Mouse (Mus musculus): Measurements from ENCODE around the gene Gjb3. TPM values are rescaled to one million over a fixed set of nuclear protein-coding genes. Genes with fewer than 3 reads are reported as not detected.

The Gjb3 gene
- polyA plus RNA-seq, 1 experiment, result 0.61 TPM

DNA sequence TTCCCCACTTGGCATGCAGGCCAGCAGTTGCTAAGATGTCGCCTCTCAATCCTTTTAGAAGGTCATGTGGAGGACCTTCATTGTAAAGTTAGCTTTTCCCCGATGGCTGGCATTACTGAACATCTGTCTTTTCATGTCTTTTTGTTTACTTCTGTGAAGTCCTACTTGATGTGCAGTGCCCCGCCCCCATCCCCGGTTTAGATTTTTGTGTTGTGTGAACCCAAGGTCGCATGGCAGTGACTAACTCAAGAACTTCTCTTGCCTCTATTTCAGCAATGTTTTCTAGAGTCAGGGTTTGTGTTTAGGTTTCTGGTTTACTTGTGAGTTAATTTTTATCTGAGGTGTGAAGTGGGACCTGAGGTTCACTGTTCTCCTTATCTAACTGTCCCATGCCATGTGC is 38.0 kb downstream of the Gjb3 start:
- H3K79me2 ChIP-seq (ENCODE audit: control insufficient read depth, insufficient read depth), result no peaks in the 10 kb centered on the region
- H3ac ChIP-seq (ENCODE audit: control insufficient read depth, insufficient read length), result no peak overlapping the region
- H3K36me3 ChIP-seq (ENCODE audit: control insufficient read depth, insufficient read depth), result no peaks in the 10 kb centered on the region
- no peak overlapping the region for H3K4me3 ChIP-seq
- no peak overlapping the region for H3K4me2 ChIP-seq (ENCODE audit: low read depth)
- H3K27me3 ChIP-seq (ENCODE audit: control insufficient read depth, insufficient read depth, insufficient read length), result peaks cover 10% of the 10 kb centered on the region
- TF ChIP-seq MAX (IDR thresholded peaks at IDR 0.05; ENCODE audit: low read depth) (no peak), SRF (IDR thresholded peaks at IDR 0.05; ENCODE audit: control insufficient read depth, insufficient read length, low read depth) (no peak), E2F4 (IDR thresholded peaks at IDR 0.05; ENCODE audit: insufficient read depth) (no peak), MYOG (IDR thresholded peaks at IDR 0.05; ENCODE audit: control insufficient read depth in 1 of 3, insufficient read depth in 1 of 3, insufficient read length in 2 of 3, low read depth in 2 of 3) (no peak), TCF12 (IDR thresholded peaks at IDR 0.05; ENCODE audit: insufficient read depth, poor library complexity, severe bottlenecking) (no peak), REST (IDR thresholded peaks at IDR 0.05; ENCODE audit: insufficient read depth, insufficient read length) (no peak), POLR2A (IDR thresholded peaks at IDR 0.05; ENCODE audit: insufficient read length, low read depth) (no peak), TCF3 (IDR thresholded peaks at IDR 0.05; ENCODE audit: insufficient read length, low read depth) (no peak), MYOD1 (IDR thresholded peaks at IDR 0.05; ENCODE audit: control insufficient read depth in 1 of 3, insufficient read length in 2 of 3, low read depth in 2 of 3) (no peak), POLR2AphosphoS2 (IDR thresholded peaks at IDR 0.05; ENCODE audit: insufficient read length, low read depth) (no peak), USF1 (IDR thresholded peaks at IDR 0.05; ENCODE audit: low read depth) (no peak), CEBPB (IDR thresholded peaks at IDR 0.05; ENCODE audit: insufficient read depth, poor library complexity, severe bottlenecking) (no peak)

DNA sequence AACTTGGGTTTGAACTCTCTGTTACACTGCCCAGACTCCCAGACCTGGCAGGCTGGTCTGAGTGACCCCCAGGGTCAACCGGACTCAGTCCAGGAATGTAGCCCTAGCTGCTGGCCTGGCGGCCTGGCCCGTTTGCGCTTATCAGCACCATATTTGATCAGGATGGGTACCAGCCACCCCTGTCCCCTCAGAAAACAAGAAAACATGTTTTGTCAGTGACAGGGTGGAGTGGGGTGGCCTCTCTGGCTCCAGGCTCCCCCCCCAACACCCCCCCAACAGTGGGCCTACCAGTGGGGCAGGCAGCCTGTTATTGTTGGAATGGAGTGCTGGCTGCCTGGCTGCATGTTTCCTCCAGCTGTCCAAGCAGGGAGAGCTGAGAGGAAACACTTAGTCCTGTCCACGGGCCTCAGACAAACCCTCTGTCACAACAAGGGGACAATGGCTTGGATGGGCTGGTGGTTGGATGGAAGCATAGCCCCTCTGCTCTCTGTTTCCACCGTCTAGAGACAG is 41.5 kb downstream of the Gjb3 start:
- no peak overlapping the region for H3K4me2 ChIP-seq (ENCODE audit: low read depth)

DNA sequence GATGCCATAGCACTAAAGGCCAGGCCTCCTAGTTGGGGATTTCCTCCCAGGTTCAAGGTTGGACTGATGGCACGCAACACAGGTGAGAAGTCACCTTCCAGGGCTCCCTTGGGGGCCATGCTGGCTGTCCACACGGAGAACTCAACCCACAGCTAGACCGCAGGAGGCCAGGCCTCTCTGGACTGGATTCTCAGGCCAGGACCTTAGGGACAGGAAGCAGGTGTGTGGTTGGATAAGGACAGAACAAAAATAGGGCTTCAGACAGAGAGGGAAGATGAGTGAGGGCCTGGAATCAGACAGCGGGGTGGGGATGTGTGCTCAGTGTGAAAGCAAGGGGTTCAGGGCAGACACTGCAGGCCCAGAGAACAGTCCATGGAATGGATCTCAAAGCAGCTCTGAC is 43.7 kb downstream of the Gjb3 start:
- Histone ChIP-seq H3K27me3 (ENCODE audit: control insufficient read depth, insufficient read depth, insufficient read length) (peaks cover 8% of the 10 kb centered on the region), H3K4me2 (ENCODE audit: low read depth) (no peak overlapping the region)
- TF ChIP-seq CEBPB (IDR thresholded peaks at IDR 0.05; ENCODE audit: insufficient read depth, poor library complexity, severe bottlenecking) (no peak), E2F4 (IDR thresholded peaks at IDR 0.05; ENCODE audit: insufficient read depth) (no peak), POLR2AphosphoS2 (IDR thresholded peaks at IDR 0.05; ENCODE audit: insufficient read length, low read depth) (no peak), TCF3 (IDR thresholded peaks at IDR 0.05; ENCODE audit: insufficient read length, low read depth) (no peak)

More for the DNA sequence above, 41.5 kb downstream of the Gjb3 start:
- Histone ChIP-seq H3ac (ENCODE audit: control insufficient read depth, insufficient read length) (no peak overlapping the region), H3K36me3 (ENCODE audit: control insufficient read depth, insufficient read depth) (no peaks in the 10 kb centered on the region), H3K27me3 (ENCODE audit: control insufficient read depth, insufficient read depth, insufficient read length) (peaks cover 13% of the 10 kb centered on the region), H3K79me2 (ENCODE audit: control insufficient read depth, insufficient read depth) (no peaks in the 10 kb centered on the region), H3K4me3 (no peak overlapping the region)
- no peak for TF ChIP-seq MYOG (IDR thresholded peaks at IDR 0.05; ENCODE audit: control insufficient read depth in 1 of 3, insufficient read depth in 1 of 3, insufficient read length in 2 of 3, low read depth in 2 of 3)
- TF ChIP-seq POLR2A (IDR thresholded peaks at IDR 0.05; ENCODE audit: insufficient read length, low read depth), result no peak
- TF ChIP-seq E2F4 (IDR thresholded peaks at IDR 0.05; ENCODE audit: insufficient read depth), result no peak
- no peak for TF ChIP-seq REST (IDR thresholded peaks at IDR 0.05; ENCODE audit: insufficient read depth, insufficient read length)
- TF ChIP-seq TCF3 (IDR thresholded peaks at IDR 0.05; ENCODE audit: insufficient read length, low read depth), result no peak
- no peak for TF ChIP-seq USF1 (IDR thresholded peaks at IDR 0.05; ENCODE audit: low read depth)
- TF ChIP-seq CEBPB (IDR thresholded peaks at IDR 0.05; ENCODE audit: insufficient read depth, poor library complexity, severe bottlenecking), result no peak
- TF ChIP-seq SRF (IDR thresholded peaks at IDR 0.05; ENCODE audit: control insufficient read depth, insufficient read length, low read depth), result no peak
- TF ChIP-seq TCF12 (IDR thresholded peaks at IDR 0.05; ENCODE audit: insufficient read depth, poor library complexity, severe bottlenecking), result no peak
- no peak for TF ChIP-seq MYOD1 (IDR thresholded peaks at IDR 0.05; ENCODE audit: control insufficient read depth in 1 of 3, insufficient read length in 2 of 3, low read depth in 2 of 3)
- TF ChIP-seq MAX (IDR thresholded peaks at IDR 0.05; ENCODE audit: low read depth), result no peak
- no peak for TF ChIP-seq POLR2AphosphoS2 (IDR thresholded peaks at IDR 0.05; ENCODE audit: insufficient read length, low read depth)

DNA sequence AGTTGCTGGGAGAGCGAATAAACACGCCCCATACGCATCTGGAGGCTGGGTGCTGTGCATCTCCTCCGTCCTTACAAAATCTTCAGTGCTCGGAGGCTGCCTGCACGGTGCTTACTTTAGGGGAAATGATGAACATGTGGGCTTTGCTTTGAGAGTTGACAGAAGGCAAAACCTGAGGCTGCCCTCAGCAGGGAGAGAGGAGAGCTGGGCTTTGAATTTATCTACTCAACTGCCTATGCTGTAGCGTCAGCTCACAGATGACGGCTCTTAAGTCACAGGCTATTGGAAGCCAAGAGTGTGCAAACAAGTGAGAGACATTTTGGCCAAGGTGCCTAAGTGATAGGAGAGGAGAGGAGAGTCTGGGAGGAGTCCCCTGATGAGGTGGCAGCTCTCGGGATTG is 51.4 kb downstream of the Gjb3 start:
- H3K4me3 ChIP-seq, result no peak overlapping the region
- no peak overlapping the region for H3ac ChIP-seq (ENCODE audit: control insufficient read depth, insufficient read length)

More for the DNA sequence above, 43.7 kb downstream of the Gjb3 start:
- Histone ChIP-seq H3ac (ENCODE audit: control insufficient read depth, insufficient read length) (no peak overlapping the region), H3K79me2 (ENCODE audit: control insufficient read depth, insufficient read depth) (no peaks in the 10 kb centered on the region), H3K36me3 (ENCODE audit: control insufficient read depth, insufficient read depth) (no peaks in the 10 kb centered on the region), H3K4me3 (no peak overlapping the region)

DNA sequence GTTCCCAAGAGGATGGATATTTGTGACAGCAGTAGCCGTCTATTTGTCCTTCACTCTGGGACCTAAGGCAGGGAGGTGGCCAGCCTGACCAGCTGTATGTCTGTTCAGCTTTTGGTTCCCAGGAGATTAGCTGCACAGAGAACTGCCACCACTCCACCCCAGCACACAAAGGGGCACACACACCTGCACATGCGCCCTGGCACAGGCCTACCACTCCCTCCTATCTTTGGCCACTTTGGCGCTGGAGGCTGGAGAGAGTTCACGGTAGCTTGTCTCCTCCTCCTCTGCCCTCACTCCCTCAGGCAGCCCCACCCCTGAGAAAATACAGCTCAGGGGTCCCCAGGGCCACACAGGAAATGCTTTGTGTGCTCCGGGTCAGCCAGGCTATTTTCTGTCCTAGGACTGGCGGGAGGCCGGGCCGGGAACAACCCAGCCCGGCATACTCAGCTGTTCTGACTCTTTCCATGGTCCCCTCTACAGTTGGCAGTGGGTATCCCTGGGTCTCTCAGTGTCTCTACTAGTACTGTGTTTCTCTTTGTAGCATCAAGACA is 52.1 kb downstream of the Gjb3 start:
- no peak overlapping the region for H3ac ChIP-seq (ENCODE audit: control insufficient read depth, insufficient read length)
- H3K4me2 ChIP-seq (ENCODE audit: low read depth), result no peak overlapping the region

More for the DNA sequence above, 51.4 kb downstream of the Gjb3 start:
- H3K36me3 ChIP-seq (ENCODE audit: control insufficient read depth, insufficient read depth), result no peaks in the 10 kb centered on the region
- TF ChIP-seq MAX (IDR thresholded peaks at IDR 0.05; ENCODE audit: low read depth) (no peak), CEBPB (IDR thresholded peaks at IDR 0.05; ENCODE audit: insufficient read depth, poor library complexity, severe bottlenecking) (no peak), REST (IDR thresholded peaks at IDR 0.05; ENCODE audit: insufficient read depth, insufficient read length) (no peak), MYOD1 (IDR thresholded peaks at IDR 0.05; ENCODE audit: control insufficient read depth in 1 of 3, insufficient read length in 2 of 3, low read depth in 2 of 3) (no peak)
- no peak overlapping the region for H3K4me2 ChIP-seq (ENCODE audit: low read depth)
- peaks cover 34% of the 10 kb centered on the region for H3K27me3 ChIP-seq (ENCODE audit: control insufficient read depth, insufficient read depth, insufficient read length)
- H3K79me2 ChIP-seq (ENCODE audit: control insufficient read depth, insufficient read depth), result no peaks in the 10 kb centered on the region

More for the DNA sequence above, 52.1 kb downstream of the Gjb3 start:
- H3K4me3 ChIP-seq, result no peak overlapping the region
- H3K27me3 ChIP-seq (ENCODE audit: control insufficient read depth, insufficient read depth, insufficient read length), result peaks cover 33% of the 10 kb centered on the region
- H3K79me2 ChIP-seq (ENCODE audit: control insufficient read depth, insufficient read depth), result no peaks in the 10 kb centered on the region
- TF ChIP-seq MYOG (IDR thresholded peaks at IDR 0.05; ENCODE audit: control insufficient read depth in 1 of 3, insufficient read depth in 1 of 3, insufficient read length in 2 of 3, low read depth in 2 of 3) (no peak), POLR2A (IDR thresholded peaks at IDR 0.05; ENCODE audit: insufficient read length, low read depth) (no peak), POLR2AphosphoS2 (IDR thresholded peaks at IDR 0.05; ENCODE audit: insufficient read length, low read depth) (no peak), MYOD1 (IDR thresholded peaks at IDR 0.05; ENCODE audit: control insufficient read depth in 1 of 3, insufficient read length in 2 of 3, low read depth in 2 of 3) (no peak), REST (IDR thresholded peaks at IDR 0.05; ENCODE audit: insufficient read depth, insufficient read length) (no peak), CEBPB (IDR thresholded peaks at IDR 0.05; ENCODE audit: insufficient read depth, poor library complexity, severe bottlenecking) (no peak), TCF3 (IDR thresholded peaks at IDR 0.05; ENCODE audit: insufficient read length, low read depth) (no peak), MAX (IDR thresholded peaks at IDR 0.05; ENCODE audit: low read depth) (no peak), SRF (IDR thresholded peaks at IDR 0.05; ENCODE audit: control insufficient read depth, insufficient read length, low read depth) (no peak)
- no peaks in the 10 kb centered on the region for H3K36me3 ChIP-seq (ENCODE audit: control insufficient read depth, insufficient read depth)
